Mouse (Mus musculus): Measurements from ENCODE around the gene Hoga1.
"Not testable (repeated sequence)": the region's sequence is repeated elsewhere in the genome, so short reads cannot be mapped to it uniquely, and the experiment has no call there.

The Hoga1 gene

GRCm38 (mm10) chr19:42068441-42069240 lies 23.2 kb downstream of the Hoga1 start:
- in situ Hi-C loops (cut with MboI; ENCODE audit: low sequenced_read_pairs) = no loop called here

DNA sequence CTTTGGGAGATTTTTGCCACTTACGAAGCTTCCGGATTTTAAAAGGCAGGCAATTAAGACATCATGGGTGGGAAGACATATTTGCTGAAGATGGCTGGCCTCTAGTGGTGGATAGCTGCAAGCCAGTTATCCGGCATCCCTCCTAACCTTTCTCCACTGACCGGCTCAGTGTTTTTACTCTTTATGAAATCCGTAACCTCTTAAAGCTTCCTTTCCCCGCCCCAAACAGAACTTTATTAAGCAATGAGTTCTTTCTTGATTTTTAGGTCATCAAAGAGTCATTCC lies 23.8 kb downstream of the Hoga1 start:
- in situ Hi-C loops (cut with MboI; ENCODE audit: low sequenced_read_pairs) = no loop called here

- in situ Hi-C loops (cut with MboI; ENCODE audit: low sequenced_read_pairs) = no loop called here
Observed at GRCm38 (mm10) chr19:42071221-42071620, 25.8 kb downstream of the Hoga1 start.

DNA sequence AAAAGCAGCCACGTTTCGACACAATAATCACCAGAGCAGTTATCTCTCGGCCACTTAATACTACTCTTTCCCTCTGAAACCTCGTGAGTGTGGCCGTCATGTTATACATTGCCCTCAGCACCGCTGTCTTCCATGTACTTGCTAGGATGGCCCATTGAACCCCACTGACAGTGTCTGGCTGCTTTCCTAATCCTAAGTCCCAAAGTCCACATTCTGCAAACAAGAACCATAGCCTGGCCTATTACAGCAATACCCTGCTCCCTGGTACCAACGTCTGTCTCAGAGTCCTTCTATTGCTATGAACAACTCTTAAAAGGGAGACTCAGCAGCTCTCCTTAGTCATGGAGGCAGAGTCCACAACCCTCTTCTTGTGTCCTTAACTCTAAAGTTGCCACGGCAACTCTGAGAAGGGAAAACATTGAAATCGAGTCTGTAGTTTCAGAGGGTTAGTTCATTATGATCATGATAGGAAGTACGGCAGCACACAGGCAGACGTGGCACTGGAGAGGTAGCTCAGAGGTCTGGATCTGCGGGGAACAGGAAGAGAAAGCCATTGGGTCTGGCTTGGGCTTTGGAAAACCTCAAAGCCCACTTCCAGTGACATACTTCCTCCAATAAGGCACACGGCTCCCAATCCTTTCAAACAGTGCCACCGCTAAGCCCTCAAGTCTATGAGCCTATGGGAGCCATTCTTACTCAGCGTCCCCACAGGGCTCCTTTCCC lies 26.6 kb downstream of the Hoga1 start:
- in situ Hi-C loops (cut with MboI; ENCODE audit: low sequenced_read_pairs) = no loop called here

DNA sequence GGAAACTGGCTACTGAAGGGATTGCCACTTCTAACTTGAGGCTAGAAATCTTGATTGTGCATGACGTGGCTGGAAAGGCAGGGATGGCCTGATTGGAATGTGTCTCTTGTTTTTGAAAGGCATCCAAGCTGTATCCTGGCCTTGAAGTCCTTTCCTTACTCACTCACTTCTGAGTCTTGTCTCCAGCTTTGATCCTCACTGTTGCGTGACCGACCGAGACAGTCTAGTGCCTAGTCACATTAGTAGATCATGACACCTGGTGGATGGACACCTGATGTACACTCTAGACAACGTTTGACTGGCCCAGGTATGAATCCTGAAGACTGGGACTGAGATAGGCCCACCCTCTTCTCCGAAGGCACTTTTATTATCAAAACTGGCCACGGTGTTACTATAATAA lies 27.4 kb downstream of the Hoga1 start:
- in situ Hi-C loops (cut with MboI; ENCODE audit: low sequenced_read_pairs) = no loop called here

GRCm38 (mm10) chr19:42075051-42075450 lies 29.6 kb downstream of the Hoga1 start:
- in situ Hi-C loops (cut with MboI; ENCODE audit: low sequenced_read_pairs) = no loop called here

DNA sequence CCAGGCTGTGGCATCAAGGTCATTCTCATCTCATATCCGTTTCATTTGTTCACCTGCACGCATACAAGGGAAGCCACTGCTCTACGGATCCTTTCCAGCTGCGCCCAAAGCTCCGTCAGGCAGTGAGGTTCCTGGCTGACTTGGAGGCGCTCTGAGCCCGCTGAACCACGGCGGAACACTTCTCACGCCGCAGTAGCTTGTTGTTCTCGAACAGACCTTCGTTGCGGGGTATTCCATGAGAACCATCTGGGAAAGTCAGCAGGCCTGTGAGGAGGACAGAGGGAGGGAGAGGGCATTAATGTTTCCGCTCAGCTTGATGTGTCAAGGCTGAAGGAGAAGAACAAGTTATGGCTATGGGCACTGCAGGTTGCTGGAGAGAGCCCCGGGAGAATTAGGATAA lies 30.6 kb downstream of the Hoga1 start:
- in situ Hi-C loops (cut with MboI; ENCODE audit: low sequenced_read_pairs) = no loop called here

DNA sequence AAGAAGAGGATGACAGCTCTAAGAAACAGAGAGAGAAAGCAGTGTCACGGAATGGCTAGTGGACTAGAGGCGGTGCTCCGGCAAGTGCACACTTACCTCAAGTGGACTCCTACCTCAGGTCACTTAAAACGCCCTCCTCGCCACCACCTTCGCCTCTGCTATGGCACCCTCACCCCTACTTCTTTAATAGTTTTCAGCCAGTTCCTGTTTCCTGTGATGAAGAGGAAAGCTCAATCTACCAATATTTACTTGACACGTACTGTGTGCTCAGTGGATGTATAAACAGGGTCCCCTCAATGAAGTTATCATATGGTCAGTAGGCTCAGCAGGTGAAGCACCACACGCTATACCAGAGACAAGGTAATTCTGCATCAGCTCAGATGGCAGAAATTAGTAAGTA lies 33.2 kb downstream of the Hoga1 start:
- in situ Hi-C loops (cut with MboI; ENCODE audit: low sequenced_read_pairs) = no loop called here

- in situ Hi-C loops (cut with MboI; ENCODE audit: low sequenced_read_pairs) = no loop called here
Observed at GRCm38 (mm10) chr19:42079006-42079405, 33.6 kb downstream of the Hoga1 start.

DNA sequence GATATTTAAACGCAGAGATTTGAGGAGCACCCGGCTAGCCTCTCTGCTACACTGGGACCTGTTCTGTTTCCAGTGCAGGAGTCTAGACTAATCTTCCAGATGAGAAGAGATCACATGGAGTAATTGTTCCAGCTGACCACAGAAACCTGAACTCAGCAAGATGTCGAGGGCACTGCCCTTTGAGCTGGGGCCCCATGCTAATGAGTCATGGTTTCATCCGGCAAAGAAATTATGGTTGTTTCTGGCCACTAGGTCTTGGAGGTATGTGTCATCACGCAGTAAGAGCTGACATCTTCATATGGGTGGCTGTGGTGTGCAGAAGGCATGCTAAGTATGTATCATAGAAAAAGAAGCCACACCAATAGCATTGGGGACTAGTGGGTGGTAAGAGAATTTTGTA lies 34.5 kb downstream of the Hoga1 start:
- in situ Hi-C loops (cut with MboI; ENCODE audit: low sequenced_read_pairs) = no loop called here

- in situ Hi-C loops (cut with MboI; ENCODE audit: low sequenced_read_pairs) = no loop called here
Observed at GRCm38 (mm10) chr19:42080469-42080868, 35.1 kb downstream of the Hoga1 start.

- in situ Hi-C loops (cut with MboI; ENCODE audit: low sequenced_read_pairs) = not testable (repeated sequence)
Observed at GRCm38 (mm10) chr19:42081613-42082012, 36.2 kb downstream of the Hoga1 start.

- in situ Hi-C loops (cut with MboI; ENCODE audit: low sequenced_read_pairs) = no loop called here
Observed at GRCm38 (mm10) chr19:42085690-42086089, 40.3 kb downstream of the Hoga1 start.

DNA sequence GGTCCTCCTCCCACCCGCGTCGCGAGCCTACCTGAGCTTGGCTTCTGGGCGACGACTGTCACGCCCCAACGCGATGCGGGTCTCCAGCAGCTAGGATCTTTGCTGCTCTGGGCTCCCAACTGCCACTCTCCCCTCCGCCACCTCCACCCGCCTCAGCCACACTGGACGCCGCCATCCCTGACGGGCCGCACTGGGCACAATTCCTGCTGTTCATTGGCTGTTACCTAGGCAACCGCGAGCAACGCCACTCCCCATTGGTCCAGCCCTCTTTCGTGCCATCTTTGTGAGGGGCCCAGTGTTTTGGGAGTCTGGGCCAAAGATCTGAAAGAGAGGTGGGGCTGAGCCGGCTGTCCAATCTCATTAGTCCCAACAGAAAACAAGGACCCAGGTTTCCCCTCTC lies 40.8 kb downstream of the Hoga1 start, which contains the start of gene Morn4:
Gene Morn4, minus strand, starts transcription at position 192 of the 400 bp plus-strand sequence.
- in situ Hi-C loops (cut with MboI; ENCODE audit: low sequenced_read_pairs) = no loop called here

DNA sequence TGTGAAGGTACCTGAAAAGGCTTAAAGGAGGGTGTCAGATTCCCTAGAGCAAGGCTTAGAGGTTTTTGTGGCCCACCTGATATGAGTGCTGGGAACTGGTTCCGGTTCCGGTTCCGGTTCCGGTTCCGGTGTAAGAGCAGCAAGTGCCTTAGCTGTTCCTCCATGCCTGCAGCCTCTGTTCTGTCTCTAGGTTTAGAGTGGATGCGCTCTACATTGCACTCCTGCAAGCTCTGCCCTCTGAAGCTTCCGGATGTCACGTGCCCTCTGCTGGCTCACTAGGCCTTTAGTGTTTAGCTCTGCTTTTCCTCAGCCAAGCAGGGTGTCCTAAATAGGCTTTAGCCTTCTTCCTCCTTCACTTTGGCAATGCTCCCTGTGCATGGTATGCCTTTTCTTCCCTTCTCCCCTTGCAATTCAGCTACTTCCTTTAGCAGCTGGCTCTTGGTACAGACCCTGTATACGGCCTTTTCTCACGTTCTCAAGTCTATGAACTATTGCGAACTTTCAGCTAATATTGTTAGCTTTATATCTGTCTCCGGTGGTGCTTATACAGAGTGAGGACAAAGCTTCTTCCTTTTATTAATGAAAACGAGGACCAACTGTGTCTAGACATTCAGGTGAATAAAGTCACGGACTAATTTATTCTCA lies 43.8 kb downstream of the Hoga1 start:
- in situ Hi-C loops (cut with MboI; ENCODE audit: low sequenced_read_pairs) = no loop called here

GRCm38 (mm10) chr19:42089748-42090595 lies 44.6 kb downstream of the Hoga1 start, which contains the start of gene Pi4k2a:
Pi4k2a (plus strand) TSS chr19:42090470.
- in situ Hi-C loops (cut with MboI; ENCODE audit: low sequenced_read_pairs) = no loop called here

DNA sequence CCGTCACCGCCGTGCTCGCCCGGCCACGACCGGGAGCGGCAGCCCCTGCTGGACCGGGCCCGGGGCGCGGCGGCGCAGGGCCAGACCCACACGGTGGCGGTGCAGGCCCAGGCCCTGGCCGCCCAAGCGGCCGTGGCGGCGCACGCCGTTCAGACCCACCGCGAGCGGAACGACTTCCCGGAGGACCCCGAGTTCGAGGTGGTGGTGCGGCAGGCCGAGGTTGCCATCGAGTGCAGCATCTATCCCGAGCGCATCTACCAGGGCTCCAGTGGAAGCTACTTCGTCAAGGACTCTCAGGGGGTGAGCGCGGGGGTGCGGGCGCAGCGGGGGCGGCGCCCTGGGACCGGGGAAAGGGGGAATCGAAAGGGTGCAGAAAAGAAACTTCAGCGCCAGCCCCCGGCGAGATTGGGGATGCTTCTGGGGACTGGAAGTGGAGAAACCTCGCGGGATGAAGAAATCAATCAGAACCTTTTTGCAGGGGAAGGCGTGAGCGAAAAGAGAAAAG lies 45.3 kb downstream of the Hoga1 start:
- in situ Hi-C loops (cut with MboI; ENCODE audit: low sequenced_read_pairs) = no loop called here

DNA sequence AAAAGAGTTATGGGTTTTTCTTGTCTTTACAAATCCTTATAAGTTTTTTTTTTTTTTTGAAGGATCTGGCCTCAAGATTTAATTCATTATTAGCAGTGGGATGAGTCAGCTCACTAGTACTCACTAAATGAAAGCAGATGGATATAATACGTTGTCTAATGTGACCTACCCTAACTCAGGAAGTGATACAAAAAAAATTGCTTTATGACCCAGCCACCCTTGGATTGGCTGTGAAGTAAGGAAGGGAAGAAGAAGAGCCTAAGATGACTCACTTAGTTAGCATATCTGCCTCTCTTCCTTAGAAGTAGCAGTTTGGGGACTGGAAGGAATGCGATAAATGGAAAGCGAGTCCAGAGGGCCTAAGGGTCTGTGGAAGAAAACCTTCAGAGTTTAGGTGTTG lies 54.0 kb downstream of the Hoga1 start:
- in situ Hi-C loops (cut with MboI; ENCODE audit: low sequenced_read_pairs) = no loop called here

- in situ Hi-C loops (cut with MboI; ENCODE audit: low sequenced_read_pairs) = no loop called here
Observed at GRCm38 (mm10) chr19:42104681-42105080, 59.3 kb downstream of the Hoga1 start.

- in situ Hi-C loops (cut with MboI; ENCODE audit: low sequenced_read_pairs) = no loop called here
Observed at GRCm38 (mm10) chr19:42115783-42116335, 70.4 kb downstream of the Hoga1 start.
